Mouse (Mus musculus) lung, adult 2 months (tissue): ENCODE data around the gene Ltb.

Source experiments
- CTCF ChIP-seq: fragments of 200-500 bp; IDR thresholded peaks from 2 replicates; pipeline ENCODE4 v1.5.1; 2011; ENCODE audit warnings: mild to moderate bottlenecking, low read length, control low read depth; ENCODE audit not compliant: insufficient read depth
- POLR2A ChIP-seq: fragments of 200-500 bp; IDR thresholded peaks from 2 replicates; pipeline ENCODE4 v1.6.1; 2011; ENCODE audit warnings: low read depth, mild to moderate bottlenecking, control low read depth, low read length, borderline replicate concordance; ENCODE audit errors: extremely low read depth

DNA sequence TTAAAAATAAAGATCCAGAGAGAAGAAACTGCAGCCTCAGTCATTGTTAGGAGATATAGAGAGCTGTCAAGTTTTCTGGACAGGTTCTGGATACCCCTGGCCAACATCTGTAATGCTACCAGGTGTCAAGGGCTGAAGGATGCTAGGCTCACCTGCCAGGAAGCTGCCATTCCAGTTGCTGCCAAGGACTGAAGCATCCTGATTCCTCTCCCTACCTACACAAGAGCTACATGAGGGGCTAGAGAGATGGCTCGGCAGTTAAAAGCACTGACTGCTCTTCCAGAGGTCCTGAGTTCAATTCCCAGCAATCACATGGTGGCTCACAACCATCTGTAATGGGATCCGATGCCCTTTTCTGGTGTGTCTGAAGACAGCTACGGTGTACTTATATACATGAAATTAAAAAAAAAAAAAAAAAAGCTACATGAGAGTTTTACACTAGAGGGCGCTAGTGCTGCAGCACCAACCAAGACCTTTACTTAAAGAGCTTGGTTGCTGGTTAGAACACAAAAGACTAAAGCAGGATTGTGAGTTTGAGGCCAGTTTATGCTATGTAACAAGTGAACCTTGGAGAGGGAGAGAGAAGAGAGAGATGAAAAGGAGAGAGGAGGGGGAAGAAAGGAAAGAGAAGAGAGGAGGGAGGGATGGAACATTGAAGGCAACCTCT lies 25.6 kb upstream of the Ltb start:
- TF ChIP-seq POLR2A = no peak
- TF ChIP-seq CTCF = no peak
